Mouse (Mus musculus): ENCODE measurements around the gene Alk. TPM values are rescaled to one million over a fixed set of nuclear protein-coding genes. Genes with fewer than 3 reads are reported as not detected.
A peak's percentile ranks its signal among the peaks of the same experiment; 100 is the strongest.

The Alk gene
- total RNA-seq, 2 experiments from 2014 or later = not detected

DNA sequence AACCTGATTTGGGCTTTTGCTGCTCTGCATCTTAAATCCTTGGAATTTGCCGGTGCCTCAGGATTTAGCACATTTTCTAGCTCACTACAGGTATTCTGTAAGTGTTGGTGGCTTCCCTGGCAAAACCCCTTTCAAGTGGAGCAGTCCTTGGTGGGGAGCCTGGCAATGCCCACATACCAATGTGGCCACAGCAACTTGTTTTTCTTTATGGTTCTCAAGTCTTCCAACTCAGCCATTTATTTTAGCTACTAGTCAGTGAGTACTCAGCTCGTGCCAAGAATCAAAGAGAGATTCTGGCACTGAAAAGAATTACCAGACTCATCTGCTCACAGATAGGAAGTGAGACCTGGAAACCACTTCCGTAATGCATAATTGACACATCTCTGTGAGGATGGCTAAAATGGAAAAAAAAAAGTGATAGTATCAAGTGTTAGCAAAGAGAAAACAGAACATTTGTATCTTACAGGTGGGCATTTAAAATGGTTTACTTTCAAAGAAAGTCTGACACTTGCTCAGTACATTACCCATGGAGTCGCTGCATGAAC lies 614.2 kb downstream of the Alk start:
- intact Hi-C loops (cut with DNase I) = no loop called here
- no peak for DNase-seq

GRCm38 (mm10) chr17:71988736-71989569 lies 615.5 kb downstream of the Alk start:
- DNase-seq = peak; percentile 11 to 14

GRCm38 (mm10) chr17:71986998-71987397 lies 617.4 kb downstream of the Alk start:
- intact Hi-C loops (cut with DNase I) = no loop called here
- no peak for DNase-seq

More at GRCm38 (mm10) chr17:71988736-71989569, 615.5 kb downstream of the Alk start:
- intact Hi-C loops (cut with DNase I) = no loop called here

DNA sequence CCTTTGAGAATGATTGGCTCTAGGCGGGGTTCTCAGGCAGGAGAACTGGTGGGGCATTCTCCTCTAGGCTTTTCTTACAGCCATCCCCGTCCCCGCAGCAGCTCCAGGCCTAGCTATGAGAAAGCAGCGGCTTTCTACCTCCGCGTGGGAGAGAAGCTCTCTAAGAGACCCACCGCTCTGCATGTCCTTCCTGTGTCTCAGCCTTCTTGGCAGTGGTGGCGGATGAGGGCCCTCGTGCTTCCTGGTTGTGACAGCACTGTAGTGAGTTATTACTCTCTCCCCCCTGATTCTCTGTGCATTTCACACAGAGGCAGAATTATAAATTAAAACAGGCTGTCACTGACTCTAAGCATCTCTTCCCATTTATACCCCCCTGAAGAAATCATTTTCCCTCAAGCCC lies 618.0 kb downstream of the Alk start:
- DNase-seq = no peak
- intact Hi-C loops (cut with DNase I) = no loop called here

GRCm38 (mm10) chr17:71981177-71981576 lies 623.2 kb downstream of the Alk start:
- intact Hi-C loops (cut with DNase I) = no loop called here
- DNase-seq = no peak

DNA sequence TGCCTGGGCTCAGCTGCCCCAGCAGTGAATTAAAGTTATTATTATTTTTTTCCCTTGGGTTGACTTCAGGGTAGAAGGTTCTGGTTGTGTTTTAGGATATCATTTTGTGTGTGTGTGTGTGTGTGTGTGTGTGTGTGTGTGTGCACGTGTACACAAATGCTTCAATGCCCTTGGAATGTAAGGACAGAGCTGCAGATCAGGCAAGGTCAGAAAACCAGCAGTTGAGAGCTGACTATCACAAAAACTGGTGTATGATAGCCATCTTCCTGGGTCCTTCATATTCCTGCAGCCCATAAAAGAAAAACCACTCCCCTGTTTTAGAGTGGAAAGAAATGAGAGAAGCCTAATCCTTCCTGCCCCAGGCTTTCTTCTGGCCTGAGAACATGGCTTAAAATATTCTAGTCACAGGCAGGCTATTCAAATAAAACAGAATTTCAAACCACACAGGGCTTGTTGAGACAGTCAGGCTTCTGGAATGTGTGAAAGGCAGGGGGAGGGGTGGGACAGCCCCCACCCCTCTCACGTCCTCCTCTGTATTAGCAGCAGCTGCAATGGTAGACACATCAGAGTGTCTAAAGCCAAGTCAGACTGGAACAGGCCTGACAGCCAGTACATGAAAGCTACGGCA lies 623.8 kb downstream of the Alk start:
- intact Hi-C loops (cut with DNase I) = no loop called here
- no peak for DNase-seq

DNA sequence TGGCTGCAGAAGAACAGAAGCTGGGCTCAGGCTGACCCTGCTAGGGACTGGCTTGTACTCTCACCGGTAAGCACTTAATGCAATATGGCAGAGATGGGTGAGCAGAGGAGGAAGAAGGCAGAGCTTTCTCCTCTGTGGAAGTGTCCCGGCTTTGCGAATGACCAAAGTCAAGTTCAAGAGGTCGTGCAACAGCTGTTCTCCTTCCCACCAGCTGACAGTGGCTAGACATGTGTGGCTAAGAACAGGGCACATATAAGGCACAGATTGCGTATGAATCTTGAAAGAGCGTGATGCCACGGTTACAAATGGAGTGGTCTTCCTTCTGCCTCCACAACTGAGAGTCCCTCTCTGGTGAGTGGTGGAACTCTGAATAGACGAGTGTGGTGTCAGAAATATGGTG lies 625.3 kb downstream of the Alk start:
- intact Hi-C loops (cut with DNase I) = no loop called here
- no peak for DNase-seq

DNA sequence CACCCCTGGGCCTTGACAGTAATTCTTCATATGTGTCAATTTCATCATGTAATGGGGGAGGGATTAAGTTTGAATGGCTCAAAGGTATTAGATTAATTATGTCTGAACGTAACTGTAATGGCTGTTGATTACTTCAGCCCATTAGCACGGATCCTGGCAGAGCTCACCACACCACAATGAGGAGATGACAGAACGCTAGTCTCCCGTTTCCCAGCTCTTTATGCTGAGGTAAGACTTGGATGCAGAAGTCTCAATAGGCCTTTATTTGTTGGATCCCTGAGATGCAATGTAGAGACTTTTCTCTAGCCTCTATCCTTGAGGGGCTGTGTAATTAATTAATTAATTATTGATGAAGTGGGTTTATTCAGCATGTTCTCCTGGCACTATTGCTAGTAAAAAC lies 627.8 kb downstream of the Alk start:
- intact Hi-C loops (cut with DNase I) = no loop called here
- no peak for DNase-seq

GRCm38 (mm10) chr17:71973704-71974103 lies 630.7 kb downstream of the Alk start:
- no peak for DNase-seq
- intact Hi-C loops (cut with DNase I) = no loop called here

- intact Hi-C loops (cut with DNase I) = loop anchor here (10.0 kb wide), 2 partner anchors 637 to 817 kb away; partner anchors contain the start of gene Alk
- no peak for DNase-seq
Measured at GRCm38 (mm10) chr17:71967356-71967755, 637.1 kb downstream of the Alk start.

- peak; percentile 18 to 21 for DNase-seq
- intact Hi-C loops (cut with DNase I) = loop anchor here (1.0 to 10.0 kb wide), 3 partner anchors 276 to 819 kb away; partner anchors contain the start of gene Alk
Measured at GRCm38 (mm10) chr17:71965733-71966606, 638.5 kb downstream of the Alk start.

GRCm38 (mm10) chr17:71964610-71965009 lies 639.8 kb downstream of the Alk start:
- intact Hi-C loops (cut with DNase I) = loop anchor here (1.0 to 10.0 kb wide), 3 partner anchors 278 to 820 kb away; partner anchors contain the start of gene Alk
- no peak for DNase-seq

GRCm38 (mm10) chr17:71962746-71963145 lies 641.7 kb downstream of the Alk start:
- DNase-seq = no peak
- intact Hi-C loops (cut with DNase I) = loop anchor here (10.0 kb wide), 2 partner anchors 642 to 822 kb away; partner anchors contain the start of gene Alk

DNA sequence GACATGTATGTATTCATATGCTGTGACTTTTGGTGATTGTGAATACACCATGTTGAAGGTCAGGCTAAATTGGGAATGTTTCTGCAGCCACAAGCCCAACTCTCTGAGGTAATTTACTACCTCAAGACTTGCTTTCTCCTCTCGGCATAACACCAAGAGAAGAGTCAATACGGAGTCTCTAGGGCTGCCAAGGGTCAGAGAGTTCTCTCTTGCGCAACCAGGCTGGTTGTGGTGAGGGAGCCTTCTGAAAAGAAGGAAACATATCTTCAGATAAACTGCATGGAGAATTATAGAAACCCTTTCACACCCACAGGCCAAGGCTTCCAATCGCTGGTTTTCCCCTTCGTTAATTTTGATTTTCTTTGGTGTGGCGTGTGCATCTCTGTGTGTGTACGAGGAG lies 649.4 kb downstream of the Alk start:
- intact Hi-C loops (cut with DNase I) = no loop called here
- no peak for DNase-seq

GRCm38 (mm10) chr17:71954217-71954844 lies 650.1 kb downstream of the Alk start:
- DNase-seq = no peak
- intact Hi-C loops (cut with DNase I) = no loop called here

- no peak for DNase-seq
- intact Hi-C loops (cut with DNase I) = no loop called here
Measured at GRCm38 (mm10) chr17:71950968-71951367, 653.5 kb downstream of the Alk start.

GRCm38 (mm10) chr17:71948687-71949086 lies 655.7 kb downstream of the Alk start:
- intact Hi-C loops (cut with DNase I) = no loop called here
- no peak for DNase-seq

- DNase-seq = no peak
- intact Hi-C loops (cut with DNase I) = no loop called here
Measured at GRCm38 (mm10) chr17:71947452-71947851, 657.0 kb downstream of the Alk start.

- intact Hi-C loops (cut with DNase I) = no loop called here
- no peak for DNase-seq
Measured at GRCm38 (mm10) chr17:71944020-71944419, 660.4 kb downstream of the Alk start.

- intact Hi-C loops (cut with DNase I) = no loop called here
- DNase-seq = no peak
Measured at GRCm38 (mm10) chr17:71942052-71942451, 662.4 kb downstream of the Alk start.

All from heart, postnatal 36 days (tissue).